Comparison of ENCODE assay signal across 8 mouse cellular contexts in genomic region chr14:78538572-78539320, GRCm38 (mm10). TPM values are rescaled to one million over a fixed set of nuclear protein-coding genes. Genes with fewer than 3 reads are reported as not detected.
A peak's percentile ranks its signal among the peaks of the same experiment; 100 is the strongest.
DNase-seq lines count a peak whose midpoint lies in the region; ATAC-seq lines count a peak whose summit lies in the region.

No protein-coding gene starts in this region.

- intact Hi-C loops in left cerebral cortex, postnatal 4 days (cut with DNase I), result no loop called here

- 29% methylated on average over 5 of the region's 5 CpGs for WGBS in heart, embryonic 16.5 days
- WGBS in limb, embryonic 15.5 days, result 12% methylated on average over 5 of the region's 5 CpGs

- H3K4me2 ChIP-seq in heart, embryonic 16.5 days (ENCODE audit: low read depth, low read length), result no peak overlapping the region
- H3K4me2 ChIP-seq in limb, embryonic 15.5 days, result no peak overlapping the region

- no peaks in the 10 kb centered on the region for H3K36me3 ChIP-seq in heart, embryonic 16.5 days (ENCODE audit: control insufficient read depth, insufficient read depth)
- H3K36me3 ChIP-seq in limb, embryonic 15.5 days, result no peaks in the 10 kb centered on the region

- peaks cover 18% of the 10 kb centered on the region for H3K4me1 ChIP-seq in heart, embryonic 16.5 days (ENCODE audit: control insufficient read depth, insufficient read depth, low read length)
- H3K4me1 ChIP-seq in limb, embryonic 15.5 days, result peaks cover 15% of the 10 kb centered on the region

- H3K9me3 ChIP-seq in heart, embryonic 16.5 days (replicated peaks; ENCODE audit: control insufficient read depth, low read length), result no peaks in the 10 kb centered on the region
- no peaks in the 10 kb centered on the region for H3K9me3 ChIP-seq in limb, embryonic 15.5 days

- DNase-seq in left cerebral cortex, postnatal 4 days, result peak; percentile 17
- no peak for DNase-seq in left cerebral cortex, adult 11 months (ENCODE audit: low spot score)
- peak; percentile 63 for DNase-seq in cerebellum, adult 9-11 months
- DNase-seq in right cerebral cortex, postnatal 25 days, result no peak
- no peak for DNase-seq in urinary bladder, adult 2 months (ENCODE audit: low spot score)

- ATAC-seq in heart, embryonic 16.5 days (replicated peaks; ENCODE audit: extremely low read depth, insufficient read depth, low FRiP score), result no peak
- peak; percentile 56 for ATAC-seq in limb, embryonic 15.5 days (ENCODE audit: insufficient number of reproducible peaks, low FRiP score, low TSS enrichment, low read depth)
- no peak for ATAC-seq in monocyte, adult 5-6 weeks (replicated peaks; ENCODE audit: insufficient number of reproducible peaks, low FRiP score, low TSS enrichment, poor library complexity, severe bottlenecking)

- H3K9ac ChIP-seq in heart, embryonic 16.5 days (ENCODE audit: low read length), result no peak overlapping the region
- no peak overlapping the region for H3K9ac ChIP-seq in limb, embryonic 15.5 days

- peak overlapping the region; percentile 72 for H3K27ac ChIP-seq in heart, embryonic 16.5 days (ENCODE audit: low read length)
- H3K27ac ChIP-seq in limb, embryonic 15.5 days, result peak overlapping the region; percentile 68

- no peak overlapping the region for H3K4me3 ChIP-seq in heart, embryonic 16.5 days (ENCODE audit: low read length)
- no peak overlapping the region for H3K4me3 ChIP-seq in limb, embryonic 15.5 days

- no peaks in the 10 kb centered on the region for H3K27me3 ChIP-seq in heart, embryonic 16.5 days (ENCODE audit: control insufficient read depth, insufficient read depth, low read length)
- H3K27me3 ChIP-seq in limb, embryonic 15.5 days, result no peaks in the 10 kb centered on the region

RNA-seq across cellular contexts. Expression of gene Akap11, which starts 2.1 kb away (rescaled TPM):
- 100 to 1,000 TPM; 133 to 141 TPM for total RNA-seq in left cerebral cortex, postnatal 4 days (2021)
- polyA plus RNA-seq in heart, embryonic 16.5 days (2015; fragmentation: Nextera tagmentation; extraction: Ambion mirVana), result 13.6 and 14.6 TPM in 2 replicates
- polyA plus RNA-seq in limb, embryonic 15.5 days (2015; fragmentation: Nextera tagmentation; extraction: Ambion mirVana), result 16.4 and 19.3 TPM in 2 replicates
- polyA plus RNA-seq in urinary bladder, adult 2 months (2012; rRNA removed), result 19.9 and 23.6 TPM in 2 replicates
- 23.1 to 41.9 TPM (median 32.7 TPM) in 3 replicates for total RNA-seq in monocyte, adult 5-6 weeks (2017)

Comparison
In these comparisons a context has a peak if more than half of its experiments do, and no peak if none do; other contexts are left out.
1. DNase-seq: peak in left cerebral cortex, postnatal 4 days (single experiment) and cerebellum, adult 9-11 months (single experiment); none in left cerebral cortex, adult 11 months (single experiment), right cerebral cortex, postnatal 25 days (single experiment) and urinary bladder, adult 2 months (single experiment).